Mouse (Mus musculus) lung, embryonic 15.5 days (tissue): Measurements from ENCODE around the gene Hdac9. TPM values are rescaled to one million over a fixed set of nuclear protein-coding genes. Genes with fewer than 3 reads are reported as not detected.

Experiments
- ATAC-seq: fragments of 200-750 bp; cut with Nextera tagmentation; 2 replicates; pipeline ENCODE4 v1.8.0; 2017; ENCODE audit warnings: moderate number of reproducible peaks, borderline replicate concordance; ENCODE audit not compliant: low FRiP score, low TSS enrichment; ENCODE audit errors: extremely low read depth
- H3K27ac ChIP-seq: fragments of 300-500 bp; sonication (generic); 2 replicates; pipeline ENCODE4 v1.5.1; 2015; ENCODE audit warnings: moderate library complexity, mild to moderate bottlenecking, inconsistent platforms
- H3K27me3 ChIP-seq: fragments of 300-500 bp; sonication (generic); 2 replicates; pipeline ENCODE4 v1.6.1; 2015; ENCODE audit warnings: inconsistent platforms
- H3K36me3 ChIP-seq: fragments of 300-500 bp; sonication (generic); 2 replicates; pipeline ENCODE4 v1.6.1; 2015; ENCODE audit warnings: inconsistent platforms
- H3K4me1 ChIP-seq: fragments of 300-500 bp; sonication (generic); 2 replicates; pipeline ENCODE4 v1.6.1; 2015; ENCODE audit warnings: inconsistent platforms
- H3K4me2 ChIP-seq: fragments of 300-500 bp; sonication (generic); 2 replicates; pipeline ENCODE4 v1.6.1; 2015; ENCODE audit warnings: inconsistent platforms, mild to moderate bottlenecking, moderate library complexity
- H3K4me3 ChIP-seq: fragments of 300-500 bp; sonication (generic); 2 replicates; pipeline ENCODE4 v1.5.1; 2015; ENCODE audit warnings: mild to moderate bottlenecking, inconsistent platforms
- H3K9ac ChIP-seq: fragments of 300-500 bp; sonication (generic); 2 replicates; pipeline ENCODE4 v1.6.1; 2015; ENCODE audit warnings: inconsistent platforms
- H3K9me3 ChIP-seq: fragments of 300-500 bp; sonication (generic); 2 replicates; pipeline ENCODE4 v1.6.1; 2016; ENCODE audit warnings: inconsistent platforms
- WGBS: fragments of 180-500 bp; shearing (Covaris S2); methylation state at CpG from one replicate; pipeline ENCODE4 v1.1.7; 2015; 5-methylcytosine and 5-hydroxymethylcytosine counted together
- polyA plus RNA-seq: library from polyadenylated mRNA; unstranded; fragments of >200 nt; fragmentation: Nextera tagmentation; extraction: Ambion mirVana; gene quantifications from 2 replicates; pipeline ENCODE4 v1.2.1, GENCODE M21; 2015

The Hdac9 gene
- polyA plus RNA-seq, 1 experiment from 2014 or later = 7.5 TPM

GRCm38 (mm10) chr12:34683375-34683774, 233.5 kb downstream of the Hdac9 start:
- Histone ChIP-seq H3K27ac (no peak overlapping the region), H3K36me3 (no peaks in the 10 kb centered on the region), H3K4me2 (no peak overlapping the region), H3K27me3 (no peaks in the 10 kb centered on the region), H3K9ac (no peak overlapping the region), H3K4me3 (no peak overlapping the region), H3K4me1 (no peaks in the 10 kb centered on the region), H3K9me3 (no peaks in the 10 kb centered on the region)
- ATAC-seq = no peak
- 47% methylated on average over 4 of the region's 4 CpGs for WGBS

GRCm38 (mm10) chr12:34682657-34683056, 234.2 kb downstream of the Hdac9 start:
- 88% methylated on average over 3 of the region's 3 CpGs for WGBS
- H3K4me3 ChIP-seq = no peak overlapping the region
- no peak overlapping the region for H3K27ac ChIP-seq
- H3K27me3 ChIP-seq = no peaks in the 10 kb centered on the region
- H3K9ac ChIP-seq = no peak overlapping the region
- no peak overlapping the region for H3K4me2 ChIP-seq
- H3K36me3 ChIP-seq = no peaks in the 10 kb centered on the region
- ATAC-seq = no peak
- H3K9me3 ChIP-seq = no peaks in the 10 kb centered on the region
- no peaks in the 10 kb centered on the region for H3K4me1 ChIP-seq

- 61% methylated on average over 5 of the region's 5 CpGs for WGBS
- Histone ChIP-seq H3K4me1 (no peaks in the 10 kb centered on the region), H3K9me3 (no peaks in the 10 kb centered on the region), H3K36me3 (no peaks in the 10 kb centered on the region), H3K9ac (no peak overlapping the region), H3K4me2 (no peak overlapping the region), H3K27me3 (no peaks in the 10 kb centered on the region), H3K4me3 (no peak overlapping the region), H3K27ac (no peak overlapping the region)
- ATAC-seq = no peak
Measured at GRCm38 (mm10) chr12:34680576-34680975, 236.3 kb downstream of the Hdac9 start.

GRCm38 (mm10) chr12:34677110-34677509, 239.8 kb downstream of the Hdac9 start:
- Histone ChIP-seq H3K9me3 (no peaks in the 10 kb centered on the region), H3K27me3 (no peaks in the 10 kb centered on the region), H3K27ac (no peak overlapping the region), H3K36me3 (no peaks in the 10 kb centered on the region), H3K4me1 (no peaks in the 10 kb centered on the region), H3K4me3 (no peak overlapping the region), H3K9ac (no peak overlapping the region), H3K4me2 (no peak overlapping the region)
- ATAC-seq = no peak
- 57% methylated on average over 6 of the region's 6 CpGs for WGBS

GRCm38 (mm10) chr12:34674235-34674634, 242.7 kb downstream of the Hdac9 start:
- no peaks in the 10 kb centered on the region for H3K27me3 ChIP-seq
- no peaks in the 10 kb centered on the region for H3K9me3 ChIP-seq
- H3K36me3 ChIP-seq = no peaks in the 10 kb centered on the region
- H3K4me3 ChIP-seq = no peak overlapping the region
- H3K27ac ChIP-seq = no peak overlapping the region
- no peak overlapping the region for H3K9ac ChIP-seq
- H3K4me1 ChIP-seq = no peaks in the 10 kb centered on the region
- no peak overlapping the region for H3K4me2 ChIP-seq
- 50% methylated on average over 2 of the region's 2 CpGs for WGBS
- no peak for ATAC-seq

GRCm38 (mm10) chr12:34673539-34673938, 243.4 kb downstream of the Hdac9 start:
- Histone ChIP-seq H3K36me3 (no peaks in the 10 kb centered on the region), H3K27me3 (no peaks in the 10 kb centered on the region), H3K27ac (no peak overlapping the region), H3K4me1 (no peaks in the 10 kb centered on the region), H3K9ac (no peak overlapping the region), H3K4me2 (no peak overlapping the region), H3K9me3 (no peaks in the 10 kb centered on the region), H3K4me3 (no peak overlapping the region)
- WGBS = 67% methylated on average over 4 of the region's 4 CpGs
- no peak for ATAC-seq

- no peaks in the 10 kb centered on the region for H3K36me3 ChIP-seq
- H3K4me2 ChIP-seq = no peak overlapping the region
- no peak for ATAC-seq
- H3K4me1 ChIP-seq = no peaks in the 10 kb centered on the region
- H3K27ac ChIP-seq = no peak overlapping the region
- H3K9ac ChIP-seq = no peak overlapping the region
- H3K9me3 ChIP-seq = no peaks in the 10 kb centered on the region
- H3K4me3 ChIP-seq = no peak overlapping the region
- H3K27me3 ChIP-seq = no peaks in the 10 kb centered on the region
- 10% methylated on average over 3 of the region's 3 CpGs for WGBS
Measured at GRCm38 (mm10) chr12:34664758-34665157, 252.1 kb downstream of the Hdac9 start.

- Histone ChIP-seq H3K4me3 (no peak overlapping the region), H3K9ac (no peak overlapping the region), H3K4me2 (no peak overlapping the region), H3K36me3 (no peaks in the 10 kb centered on the region), H3K27me3 (no peaks in the 10 kb centered on the region), H3K4me1 (no peaks in the 10 kb centered on the region), H3K9me3 (no peaks in the 10 kb centered on the region), H3K27ac (no peak overlapping the region)
- ATAC-seq = no peak
Measured at GRCm38 (mm10) chr12:34661378-34661777, 255.5 kb downstream of the Hdac9 start.

GRCm38 (mm10) chr12:34660027-34660426, 256.9 kb downstream of the Hdac9 start:
- Histone ChIP-seq H3K27ac (no peak overlapping the region), H3K9ac (no peak overlapping the region), H3K36me3 (no peaks in the 10 kb centered on the region), H3K4me3 (no peak overlapping the region), H3K27me3 (no peaks in the 10 kb centered on the region), H3K4me1 (no peaks in the 10 kb centered on the region), H3K9me3 (no peaks in the 10 kb centered on the region), H3K4me2 (no peak overlapping the region)
- no peak for ATAC-seq
- 48% methylated on average over 5 of the region's 5 CpGs for WGBS

- H3K9me3 ChIP-seq = no peaks in the 10 kb centered on the region
- H3K4me3 ChIP-seq = no peak overlapping the region
- WGBS = 62% methylated on average over 3 of the region's 3 CpGs
Measured at GRCm38 (mm10) chr12:34658568-34658967, 258.3 kb downstream of the Hdac9 start.

GRCm38 (mm10) chr12:34658119-34658518, 258.8 kb downstream of the Hdac9 start:
- 39% methylated on average over 6 of the region's 6 CpGs for WGBS
- Histone ChIP-seq H3K27ac (no peak overlapping the region), H3K4me1 (no peaks in the 10 kb centered on the region), H3K4me3 (no peak overlapping the region), H3K9me3 (no peaks in the 10 kb centered on the region), H3K36me3 (no peaks in the 10 kb centered on the region), H3K9ac (no peak overlapping the region), H3K4me2 (no peak overlapping the region), H3K27me3 (no peaks in the 10 kb centered on the region)
- ATAC-seq = 0 out of 2 replicates have a peak, but pooled peaks have one; percentile 35

More at GRCm38 (mm10) chr12:34658568-34658967, 258.3 kb downstream of the Hdac9 start:
- no peak for ATAC-seq
- Histone ChIP-seq H3K4me2 (no peak overlapping the region), H3K27me3 (no peaks in the 10 kb centered on the region), H3K9ac (no peak overlapping the region), H3K36me3 (no peaks in the 10 kb centered on the region), H3K27ac (no peak overlapping the region), H3K4me1 (no peaks in the 10 kb centered on the region)

GRCm38 (mm10) chr12:34653615-34654014, 263.3 kb downstream of the Hdac9 start:
- no peaks in the 10 kb centered on the region for H3K9me3 ChIP-seq
- no peak for ATAC-seq
- WGBS = 30% methylated on average over 3 of the region's 3 CpGs
- no peaks in the 10 kb centered on the region for H3K36me3 ChIP-seq
- no peaks in the 10 kb centered on the region for H3K4me1 ChIP-seq
- H3K4me2 ChIP-seq = no peak overlapping the region
- H3K9ac ChIP-seq = no peak overlapping the region
- no peak overlapping the region for H3K27ac ChIP-seq
- no peaks in the 10 kb centered on the region for H3K27me3 ChIP-seq
- no peak overlapping the region for H3K4me3 ChIP-seq

- Histone ChIP-seq H3K9me3 (no peaks in the 10 kb centered on the region), H3K36me3 (no peaks in the 10 kb centered on the region), H3K9ac (no peak overlapping the region), H3K4me2 (no peak overlapping the region), H3K4me3 (no peak overlapping the region), H3K27ac (no peak overlapping the region), H3K4me1 (no peaks in the 10 kb centered on the region), H3K27me3 (no peaks in the 10 kb centered on the region)
- 65% methylated on average over 3 of the region's 3 CpGs for WGBS
- no peak for ATAC-seq
Measured at GRCm38 (mm10) chr12:34648753-34649152, 268.1 kb downstream of the Hdac9 start.
